Mouse (Mus musculus) CD4-positive naive resting alpha-beta T cell, adult 57 days (primary cell): ENCODE results near the gene Lhx1. TPM values are rescaled to one million over a fixed set of nuclear protein-coding genes. Genes with fewer than 3 reads are reported as not detected.

Source experiments
- total RNA-seq: library from RNA; stranded (reverse); gene quantifications from one replicate; pipeline ENCODE4 v1.2.4, GENCODE M21; 2023

The Lhx1 gene
- not detected for total RNA-seq

GRCm38 (mm10) chr11:84525421-84526274 lies at the start of gene Lhx1:
Gene Lhx1, minus strand, starts transcription at chr11:84525535.

GRCm38 (mm10) chr11:84513171-84514116 lies 11.9 kb downstream of the Lhx1 start, which contains the start of gene Aatf:
Gene Aatf, minus strand, starts transcription at chr11:84513522.

Other genes with a start within 250 kb of the Lhx1 start
- 45.0 TPM for gene Aatf, start 12.0 kb downstream of the Lhx1 start, total RNA-seq